Mouse (Mus musculus) limb, embryonic 10.5 days (tissue): ENCODE measurements around the gene Agpat1. TPM values are rescaled to one million over a fixed set of nuclear protein-coding genes. Genes with fewer than 3 reads are reported as not detected.

ENCODE experiments used
- DNase-seq: peaks from one replicate; pipeline ENCODE4 v3.0.0-alpha.2; 2017; ENCODE audit warnings: low spot score
- H3K27ac ChIP-seq: fragments of 300-500 bp; sonication (generic); 2 replicates; pipeline ENCODE4 v1.5.1; 2016; ENCODE audit warnings: mild to moderate bottlenecking
- H3K27me3 ChIP-seq: fragments of 300-500 bp; sonication (generic); 2 replicates; pipeline ENCODE4 v1.6.1; 2016; ENCODE audit warnings: low read depth, mild to moderate bottlenecking; ENCODE audit not compliant: poor library complexity, severe bottlenecking
- H3K36me3 ChIP-seq: fragments of 300-500 bp; sonication (generic); 2 replicates; pipeline ENCODE4 v1.6.1; 2016; ENCODE audit warnings: mild to moderate bottlenecking, moderate library complexity
- H3K4me1 ChIP-seq: fragments of 300-500 bp; sonication (generic); 2 replicates; pipeline ENCODE4 v1.6.1; 2016
- H3K4me3 ChIP-seq: fragments of 300-500 bp; sonication (generic); 2 replicates; pipeline ENCODE4 v1.5.1; 2016; ENCODE audit warnings: mild to moderate bottlenecking, moderate library complexity
- H3K9me3 ChIP-seq: fragments of 300-500 bp; sonication (generic); replicated peaks from 2 replicates; pipeline ENCODE4 v1.6.1; 2016; ENCODE audit warnings: mild to moderate bottlenecking
- WGBS: fragments of 180-500 bp; shearing (Covaris S2); methylation state at CpG from one replicate; pipeline ENCODE4 v1.1.7; 2016; 5-methylcytosine and 5-hydroxymethylcytosine counted together
- polyA plus RNA-seq: library from polyadenylated mRNA; unstranded; fragments of >200 nt; fragmentation: Nextera tagmentation; extraction: Ambion mirVana; gene quantifications from 2 replicates; pipeline ENCODE4 v1.2.1, GENCODE M21; 2016

Agpat1 gene
- polyA plus RNA-seq, 1 experiment from 2014 or later = 51.0 TPM

GRCm38 (mm10) chr17:34657271-34657670 is 53.2 kb downstream of the Agpat1 start:
- H3K9me3 ChIP-seq = no peaks in the 10 kb centered on the region
- peaks cover 34% of the 10 kb centered on the region for H3K27me3 ChIP-seq
- peaks cover 40% of the 10 kb centered on the region for H3K4me1 ChIP-seq
- peaks cover 36% of the 10 kb centered on the region for H3K36me3 ChIP-seq
- no peak overlapping the region for H3K4me3 ChIP-seq
- no peak for DNase-seq
- no peak overlapping the region for H3K27ac ChIP-seq
- 28% methylated on average over 2 of the region's 2 CpGs for WGBS

GRCm38 (mm10) chr17:34658145-34658544 is 54.1 kb downstream of the Agpat1 start:
- no peak for DNase-seq
- Histone ChIP-seq H3K9me3 (no peaks in the 10 kb centered on the region), H3K4me1 (peaks cover 40% of the 10 kb centered on the region), H3K4me3 (no peak overlapping the region), H3K27ac (no peak overlapping the region), H3K27me3 (peaks cover 38% of the 10 kb centered on the region), H3K36me3 (peaks cover 28% of the 10 kb centered on the region)
- 85% methylated on average over 2 of the region's 2 CpGs for WGBS

GRCm38 (mm10) chr17:34658591-34658990 is 54.5 kb downstream of the Agpat1 start:
- H3K4me1 ChIP-seq = peaks cover 40% of the 10 kb centered on the region
- 85% methylated on average over 3 of the region's 3 CpGs for WGBS
- peaks cover 23% of the 10 kb centered on the region for H3K36me3 ChIP-seq
- no peak overlapping the region for H3K4me3 ChIP-seq
- H3K9me3 ChIP-seq = no peaks in the 10 kb centered on the region
- no peak overlapping the region for H3K27ac ChIP-seq
- H3K27me3 ChIP-seq = peaks cover 41% of the 10 kb centered on the region
- DNase-seq = no peak

- Histone ChIP-seq H3K4me1 (peaks cover 40% of the 10 kb centered on the region), H3K9me3 (no peaks in the 10 kb centered on the region), H3K27me3 (peaks cover 49% of the 10 kb centered on the region), H3K27ac (no peak overlapping the region), H3K4me3 (no peak overlapping the region), H3K36me3 (peaks cover 16% of the 10 kb centered on the region)
- WGBS = 67% methylated on average over 12 of the region's 12 CpGs
- no peak for DNase-seq
Observed at GRCm38 (mm10) chr17:34659181-34659896, 55.3 kb downstream of the Agpat1 start.

- Histone ChIP-seq H3K27ac (no peak overlapping the region), H3K36me3 (peaks cover 11% of the 10 kb centered on the region), H3K27me3 (peaks cover 49% of the 10 kb centered on the region), H3K4me3 (no peak overlapping the region), H3K9me3 (no peaks in the 10 kb centered on the region), H3K4me1 (peaks cover 40% of the 10 kb centered on the region)
- 63% methylated on average over 3 of the region's 3 CpGs for WGBS
- DNase-seq = no peak
Observed at GRCm38 (mm10) chr17:34659897-34660214, 55.8 kb downstream of the Agpat1 start.

- peak overlapping the region; percentile 30; the same call in 1 of the 2 replicates for H3K4me3 ChIP-seq
- peaks cover 51% of the 10 kb centered on the region for H3K27me3 ChIP-seq
- WGBS = 39% methylated on average over 10 of the region's 11 CpGs
- no peaks in the 10 kb centered on the region for H3K9me3 ChIP-seq
- DNase-seq = no peak
- H3K36me3 ChIP-seq = peaks cover 6% of the 10 kb centered on the region; the same call in 1 of the 2 replicates
- no peak overlapping the region for H3K27ac ChIP-seq
- H3K4me1 ChIP-seq = peaks cover 37% of the 10 kb centered on the region
Observed at GRCm38 (mm10) chr17:34660259-34660820, 56.3 kb downstream of the Agpat1 start.

GRCm38 (mm10) chr17:34661121-34661591 is 57.1 kb downstream of the Agpat1 start:
- DNase-seq = no peak
- Histone ChIP-seq H3K4me1 (peaks cover 31% of the 10 kb centered on the region), H3K27me3 (peaks cover 54% of the 10 kb centered on the region), H3K4me3 (peak overlapping the region; percentile 30), H3K36me3 (0 out of 2 replicates have a peak, but pooled peaks cover 2% of the 10 kb centered on the region), H3K9me3 (no peaks in the 10 kb centered on the region), H3K27ac (no peak overlapping the region)
- 7% methylated on average over 19 of the region's 19 CpGs for WGBS

- Histone ChIP-seq H3K27ac (no peak overlapping the region), H3K9me3 (no peaks in the 10 kb centered on the region), H3K36me3 (no peaks in the 10 kb centered on the region), H3K27me3 (peaks cover 54% of the 10 kb centered on the region), H3K4me3 (no peak overlapping the region), H3K4me1 (peaks cover 17% of the 10 kb centered on the region)
- no peak for DNase-seq
- WGBS = 79% methylated on average over 1 of the region's 1 CpGs
Observed at GRCm38 (mm10) chr17:34662468-34662867, 58.4 kb downstream of the Agpat1 start.

- Histone ChIP-seq H3K27ac (no peak overlapping the region), H3K27me3 (peaks cover 57% of the 10 kb centered on the region), H3K4me1 (peaks cover 15% of the 10 kb centered on the region), H3K9me3 (no peaks in the 10 kb centered on the region), H3K4me3 (no peak overlapping the region), H3K36me3 (no peaks in the 10 kb centered on the region)
- WGBS = 82% methylated on average over 8 of the region's 8 CpGs
- no peak for DNase-seq
Observed at GRCm38 (mm10) chr17:34662978-34663377, 58.9 kb downstream of the Agpat1 start.

Other genes with a start within 250 kb of the Agpat1 start
- not detected in 2 replicates for gene Btnl2, start 249.4 kb upstream of the Agpat1 start, polyA plus RNA-seq
- gene Btnl1, start 227.1 kb upstream of the Agpat1 start, polyA plus RNA-seq = not detected in 2 replicates
- 0.53 and 1.3 TPM in 2 replicates for gene BC051142, start 205.4 kb upstream of the Agpat1 start, polyA plus RNA-seq
- gene Btnl4, start 126.9 kb upstream of the Agpat1 start, polyA plus RNA-seq = not detected in 2 replicates
- gene Btnl6, start 86.9 kb upstream of the Agpat1 start, polyA plus RNA-seq = not detected in 2 replicates
- gene Notch4, start 40.0 kb upstream of the Agpat1 start, polyA plus RNA-seq = 6.4 and 8.2 TPM in 2 replicates
- gene Gpsm3, start 14.5 kb upstream of the Agpat1 start, polyA plus RNA-seq = 4.8 and 10.5 TPM in 2 replicates
- 19.9 and 22.5 TPM in 2 replicates for gene Pbx2, start 13.0 kb upstream of the Agpat1 start, polyA plus RNA-seq
- 2.6 and 3.6 TPM in 2 replicates for gene Ager, start 6.4 kb upstream of the Agpat1 start, polyA plus RNA-seq
- 149 and 162 TPM in 2 replicates for gene Rnf5, start 572 bp upstream of the Agpat1 start, polyA plus RNA-seq
- gene Egfl8, start 11.7 kb downstream of the Agpat1 start, polyA plus RNA-seq = 1.9 and 2.2 TPM in 2 replicates
- 21.0 and 21.6 TPM in 2 replicates for gene Ppt2, start 24.2 kb downstream of the Agpat1 start, polyA plus RNA-seq
- gene Prrt1, start 25.3 kb downstream of the Agpat1 start, polyA plus RNA-seq = 0.08 TPM in 1 of 2 replicates, not detected in the other
- 17.9 and 18.9 TPM in 2 replicates for gene Fkbpl, start 40.5 kb downstream of the Agpat1 start, polyA plus RNA-seq
- 101 TPM in 2 replicates for gene Atf6b, start 42.9 kb downstream of the Agpat1 start, polyA plus RNA-seq
- gene Tnxb, start 66.3 kb downstream of the Agpat1 start, polyA plus RNA-seq = not detected in 2 replicates
- gene C4b, start 139.6 kb downstream of the Agpat1 start, polyA plus RNA-seq = not detected in 2 replicates
- not detected in 2 replicates for gene Cyp21a1, start 200.3 kb downstream of the Agpat1 start, polyA plus RNA-seq
- 23.3 and 28.6 TPM in 2 replicates for gene Stk19, start 232.7 kb downstream of the Agpat1 start, polyA plus RNA-seq
- 77.5 and 83.5 TPM in 2 replicates for gene Dxo, start 232.8 kb downstream of the Agpat1 start, polyA plus RNA-seq
- gene Skiv2l, start 245.9 kb downstream of the Agpat1 start, polyA plus RNA-seq = 57.5 and 65.0 TPM in 2 replicates
- gene Nelfe, start 246.1 kb downstream of the Agpat1 start, polyA plus RNA-seq = 151 and 155 TPM in 2 replicates